16 mouse cellular contexts compared by ENCODE assay signal in genomic region chrX:141385399-141386105, GRCm38 (mm10).
DNase-seq lines count a peak whose midpoint lies in the region; ATAC-seq lines count a peak whose summit lies in the region.
"Had no signal": no experiment of that assay in that cellular context is flagged by ENCODE, and none has a peak within 500 bp of the region (broad histone marks: within the 10 kb centered on the region; RNA-seq: fewer than 3 reads in every experiment).

No protein-coding gene starts in this region.

- no peak overlapping the region for H3K4me3 ChIP-seq in forebrain, embryonic 12.5 days (replicated peaks)
- H3K4me3 ChIP-seq in forebrain, embryonic 10.5 days: no peak overlapping the region
- H3K4me3 ChIP-seq in hindbrain, embryonic 11.5 days (ENCODE audit: low read depth, low read length): no peak overlapping the region
- no peak overlapping the region for H3K4me3 ChIP-seq in hindbrain, embryonic 16.5 days (ENCODE audit: low read length)
- no peak overlapping the region for H3K4me3 ChIP-seq in midbrain, embryonic 13.5 days (replicated peaks)
- no peak overlapping the region for H3K4me3 ChIP-seq in midbrain, embryonic 10.5 days

- DNase-seq in forebrain, embryonic 10.5 days (ENCODE audit: extremely low spot score, low spot score): no peak
- DNase-seq in hindbrain, embryonic 11.5 days (ENCODE audit: low spot score): peak; percentile 5
- DNase-seq in midbrain, embryonic 10.5 days (ENCODE audit: low spot score): no peak
- DNase-seq in mesoderm, embryonic 11.5 days (ENCODE audit: low read depth, low spot score): peak; percentile 4
- no peak for DNase-seq in gastrocnemius, postnatal 4 days (ENCODE audit: low spot score in 2 of 2)
- DNase-seq: cerebellum, adult 18-20 months; kidney, adult 18-20 months; kidney, postnatal 4 days; layer of hippocampus, postnatal 36 days; left cerebral cortex, postnatal 4 days; right cerebral cortex, postnatal 14 days; thymus, adult 2 months had no signal

- H3K27me3 ChIP-seq in forebrain, embryonic 12.5 days: peaks cover 25% of the 10 kb centered on the region
- H3K27me3 ChIP-seq in forebrain, embryonic 10.5 days (ENCODE audit: poor library complexity, severe bottlenecking): peaks cover 95% of the 10 kb centered on the region
- H3K27me3 ChIP-seq in hindbrain, embryonic 11.5 days (ENCODE audit: control insufficient read depth, insufficient read depth, low read length): peaks cover 2% of the 10 kb centered on the region
- H3K27me3 ChIP-seq in hindbrain, embryonic 16.5 days (replicated peaks; ENCODE audit: control insufficient read depth, insufficient read depth, low read length): no peaks in the 10 kb centered on the region
- peaks cover 57% of the 10 kb centered on the region for H3K27me3 ChIP-seq in midbrain, embryonic 13.5 days
- peaks cover 99% of the 10 kb centered on the region for H3K27me3 ChIP-seq in midbrain, embryonic 10.5 days (ENCODE audit: low read depth, poor library complexity, severe bottlenecking)

- no peak overlapping the region for H3K27ac ChIP-seq in forebrain, embryonic 12.5 days
- H3K27ac ChIP-seq in forebrain, embryonic 10.5 days: no peak overlapping the region
- H3K27ac ChIP-seq in hindbrain, embryonic 11.5 days (ENCODE audit: low read depth, low read length): 0 out of 2 replicates have a peak overlapping the region, but pooled peaks have one; percentile 7
- no peak overlapping the region for H3K27ac ChIP-seq in hindbrain, embryonic 16.5 days (ENCODE audit: low read depth, low read length)
- H3K27ac ChIP-seq in midbrain, embryonic 13.5 days: no peak overlapping the region
- no peak overlapping the region for H3K27ac ChIP-seq in midbrain, embryonic 10.5 days (replicated peaks)
- H3K27ac ChIP-seq: liver, embryonic 14.5 days had no signal

- ATAC-seq in forebrain, embryonic 12.5 days (ENCODE audit: low FRiP score): peak; percentile 33; the same call in 1 of the 2 replicates
- ATAC-seq in hindbrain, embryonic 11.5 days (ENCODE audit: low FRiP score): peak; percentile 81
- no peak for ATAC-seq in hindbrain, embryonic 16.5 days
- peak; percentile 70 for ATAC-seq in midbrain, embryonic 13.5 days

- WGBS in forebrain, embryonic 12.5 days: 18% methylated on average over 3 of the region's 3 CpGs
- 57% methylated on average over 3 of the region's 3 CpGs for WGBS in forebrain, embryonic 10.5 days
- WGBS in hindbrain, embryonic 11.5 days: 48% methylated on average over 3 of the region's 3 CpGs
- WGBS in hindbrain, embryonic 16.5 days: 31% methylated on average over 3 of the region's 3 CpGs
- WGBS in midbrain, embryonic 13.5 days: 32% methylated on average over 3 of the region's 3 CpGs
- WGBS in midbrain, embryonic 10.5 days: 54% methylated on average over 3 of the region's 3 CpGs

- H3K4me2 ChIP-seq in forebrain, embryonic 12.5 days: no peak overlapping the region
- no peak overlapping the region for H3K4me2 ChIP-seq in hindbrain, embryonic 11.5 days (replicated peaks; ENCODE audit: low read depth, low read length)
- H3K4me2 ChIP-seq in hindbrain, embryonic 16.5 days (ENCODE audit: low read length): no peak overlapping the region
- no peak overlapping the region for H3K4me2 ChIP-seq in midbrain, embryonic 13.5 days (replicated peaks)

- H3K9ac ChIP-seq in forebrain, embryonic 12.5 days: no peak overlapping the region
- H3K9ac ChIP-seq in hindbrain, embryonic 11.5 days (ENCODE audit: low read depth, low read length): no peak overlapping the region
- no peak overlapping the region for H3K9ac ChIP-seq in hindbrain, embryonic 16.5 days (ENCODE audit: low read depth, low read length)
- no peak overlapping the region for H3K9ac ChIP-seq in midbrain, embryonic 13.5 days (replicated peaks)
- H3K9ac ChIP-seq: liver, embryonic 14.5 days had no signal

- no peaks in the 10 kb centered on the region for H3K4me1 ChIP-seq in forebrain, embryonic 12.5 days
- H3K4me1 ChIP-seq in forebrain, embryonic 10.5 days: peaks cover 14% of the 10 kb centered on the region
- no peaks in the 10 kb centered on the region for H3K4me1 ChIP-seq in hindbrain, embryonic 11.5 days (replicated peaks; ENCODE audit: control insufficient read depth, insufficient read depth, low read length)
- no peaks in the 10 kb centered on the region for H3K4me1 ChIP-seq in hindbrain, embryonic 16.5 days (ENCODE audit: control insufficient read depth, insufficient read depth, low read depth, low read length)
- H3K4me1 ChIP-seq in midbrain, embryonic 13.5 days (replicated peaks): no peaks in the 10 kb centered on the region
- peaks cover 13% of the 10 kb centered on the region for H3K4me1 ChIP-seq in midbrain, embryonic 10.5 days

- H3K36me3 ChIP-seq in forebrain, embryonic 12.5 days (replicated peaks): no peaks in the 10 kb centered on the region
- H3K36me3 ChIP-seq in forebrain, embryonic 10.5 days (replicated peaks): no peaks in the 10 kb centered on the region
- H3K36me3 ChIP-seq in hindbrain, embryonic 11.5 days (ENCODE audit: control insufficient read depth, insufficient read depth, low read length): no peaks in the 10 kb centered on the region
- no peaks in the 10 kb centered on the region for H3K36me3 ChIP-seq in hindbrain, embryonic 16.5 days (ENCODE audit: control insufficient read depth, insufficient read depth, low read length)
- H3K36me3 ChIP-seq in midbrain, embryonic 13.5 days: no peaks in the 10 kb centered on the region
- no peaks in the 10 kb centered on the region for H3K36me3 ChIP-seq in midbrain, embryonic 10.5 days

- no peaks in the 10 kb centered on the region for H3K9me3 ChIP-seq in forebrain, embryonic 12.5 days
- no peaks in the 10 kb centered on the region for H3K9me3 ChIP-seq in forebrain, embryonic 10.5 days
- H3K9me3 ChIP-seq in hindbrain, embryonic 11.5 days (ENCODE audit: control insufficient read depth, low read length): no peaks in the 10 kb centered on the region
- no peaks in the 10 kb centered on the region for H3K9me3 ChIP-seq in hindbrain, embryonic 16.5 days (ENCODE audit: control insufficient read depth, low read length)
- H3K9me3 ChIP-seq in midbrain, embryonic 13.5 days: no peaks in the 10 kb centered on the region
- H3K9me3 ChIP-seq in midbrain, embryonic 10.5 days (replicated peaks): no peaks in the 10 kb centered on the region

Comparison
In these comparisons a context has a peak if more than half of its experiments do, and no peak if none do; other contexts are left out.
1. DNase-seq: peak in hindbrain, embryonic 11.5 days (single experiment) and mesoderm, embryonic 11.5 days (single experiment); none in forebrain, embryonic 10.5 days (single experiment), midbrain, embryonic 10.5 days (single experiment) and gastrocnemius, postnatal 4 days (0 of 2).